Mouse (Mus musculus) erythroid progenitor cell, adult 5-6 weeks (primary cell): ENCODE measurements around the gene Fancd2os. TPM values are rescaled to one million over a fixed set of nuclear protein-coding genes. Genes with fewer than 3 reads are reported as not detected.

Experiments
- ATAC-seq: replicated peaks from 2 replicates; pipeline ENCODE4 v1.8.0; 2016; ENCODE audit warnings: moderate number of reproducible peaks, mild to moderate bottlenecking, moderate TSS enrichment, inconsistent platforms; ENCODE audit not compliant: poor library complexity, low FRiP score, severe bottlenecking
- total RNA-seq, 2 experiments: library from RNA; stranded (forward) in 1 of 2; stranded (reverse) in 1 of 2; fragments of 150-400 nt in 1 of 2; fragments of 186-747, 209-891 nt in 1 of 2; gene quantifications; 2 replicates each; pipeline versions ENCODE4 v1.2.3 to v1.2.4; 2015 to 2017; ENCODE audit warnings: low replicate concordance in 2 of 2

The Fancd2os gene
- total RNA-seq, 2 experiments from 2014 or later: not detected

- ATAC-seq: no peak
These were observed 8.8 kb upstream of the Fancd2os start for GRCm38 (mm10) chr6:113609293-113609692.

GRCm38 (mm10) chr6:113608871-113609270, 8.4 kb upstream of the Fancd2os start:
- no peak for ATAC-seq

GRCm38 (mm10) chr6:113605224-113605545, 4.7 kb upstream of the Fancd2os start:
- ATAC-seq: peak; percentile 28; the same call in 1 of the 2 replicates

GRCm38 (mm10) chr6:113604432-113605223, 4.1 kb upstream of the Fancd2os start, which contains the start of gene Brk1:
TSS of gene Brk1 (plus strand) at chr6:113604772.
- ATAC-seq: peak; percentile 92

GRCm38 (mm10) chr6:113603993-113604392, 3.5 kb upstream of the Fancd2os start:
- no peak for ATAC-seq

GRCm38 (mm10) chr6:113602821-113603220, 2.3 kb upstream of the Fancd2os start:
- no peak for ATAC-seq

GRCm38 (mm10) chr6:113599833-113600232, 682 bp downstream of the Fancd2os start:
- no peak for ATAC-seq

GRCm38 (mm10) chr6:113597945-113598344, 2.6 kb downstream of the Fancd2os start:
- no peak for ATAC-seq

GRCm38 (mm10) chr6:113592637-113593036, 7.9 kb downstream of the Fancd2os start:
- no peak for ATAC-seq

GRCm38 (mm10) chr6:113586466-113587183, 13.9 kb downstream of the Fancd2os start:
- ATAC-seq: no peak

- ATAC-seq: no peak
These were observed 15.4 kb downstream of the Fancd2os start for GRCm38 (mm10) chr6:113585065-113585464.

GRCm38 (mm10) chr6:113583023-113583422, 17.5 kb downstream of the Fancd2os start:
- ATAC-seq: no peak

GRCm38 (mm10) chr6:113579306-113579705, 21.2 kb downstream of the Fancd2os start:
- no peak for ATAC-seq

GRCm38 (mm10) chr6:113576044-113576443, 24.5 kb downstream of the Fancd2os start:
- no peak for ATAC-seq

- ATAC-seq: no peak
These were observed 36.0 kb downstream of the Fancd2os start for GRCm38 (mm10) chr6:113564557-113564956.

GRCm38 (mm10) chr6:113559736-113560135, 40.8 kb downstream of the Fancd2os start:
- ATAC-seq: no peak

Other genes starting within 250 kb of the Fancd2os start
- 1.7 and 6.8 TPM in 2 replicates for gene Tada3, start 222.8 kb downstream of the Fancd2os start, total RNA-seq (2015; ENCODE audit: low replicate concordance)
- gene Tada3, start 222.8 kb downstream of the Fancd2os start, total RNA-seq (2017; ENCODE audit: low replicate concordance): 9.9 and 10.9 TPM in 2 replicates
- gene Arpc4, start 222.6 kb downstream of the Fancd2os start, total RNA-seq (2015; ENCODE audit: low replicate concordance): 45.3 and 71.7 TPM in 2 replicates
- 33.7 and 71.5 TPM in 2 replicates for gene Arpc4, start 222.6 kb downstream of the Fancd2os start, total RNA-seq (2017; ENCODE audit: low replicate concordance)
- gene Ttll3, start 211.5 kb downstream of the Fancd2os start, total RNA-seq (2015; ENCODE audit: low replicate concordance): 0.72 TPM in 1 of 2 replicates, not detected in the other
- 1.7 and 4.0 TPM in 2 replicates for gene Ttll3, start 211.5 kb downstream of the Fancd2os start, total RNA-seq (2017; ENCODE audit: low replicate concordance)
- not detected in 2 replicates for gene Rpusd3, start 181.4 kb downstream of the Fancd2os start, total RNA-seq (2015; ENCODE audit: low replicate concordance)
- 1.4 and 2.1 TPM in 2 replicates for gene Rpusd3, start 181.4 kb downstream of the Fancd2os start, total RNA-seq (2017; ENCODE audit: low replicate concordance)
- not detected in 2 replicates for gene Cidec, start 165.0 kb downstream of the Fancd2os start, total RNA-seq (2015; ENCODE audit: low replicate concordance)
- not detected in 2 replicates for gene Cidec, start 165.0 kb downstream of the Fancd2os start, total RNA-seq (2017; ENCODE audit: low replicate concordance)
- 11.2 and 13.0 TPM in 2 replicates for gene Jagn1, start 158.1 kb downstream of the Fancd2os start, total RNA-seq (2015; ENCODE audit: low replicate concordance)
- 4.5 and 6.9 TPM in 2 replicates for gene Jagn1, start 158.1 kb downstream of the Fancd2os start, total RNA-seq (2017; ENCODE audit: low replicate concordance)
- gene Il17re, start 142.2 kb downstream of the Fancd2os start, total RNA-seq (2015; ENCODE audit: low replicate concordance): not detected in 2 replicates
- gene Il17re, start 142.2 kb downstream of the Fancd2os start, total RNA-seq (2017; ENCODE audit: low replicate concordance): not detected in 2 replicates
- not detected in 2 replicates for gene Il17rc, start 129.3 kb downstream of the Fancd2os start, total RNA-seq (2015; ENCODE audit: low replicate concordance)
- not detected in 2 replicates for gene Il17rc, start 129.3 kb downstream of the Fancd2os start, total RNA-seq (2017; ENCODE audit: low replicate concordance)
- not detected in 2 replicates for gene Creld1, start 117.4 kb downstream of the Fancd2os start, total RNA-seq (2015; ENCODE audit: low replicate concordance)
- gene Creld1, start 117.4 kb downstream of the Fancd2os start, total RNA-seq (2017; ENCODE audit: low replicate concordance): not detected in 2 replicates
- not detected in 2 replicates for gene Prrt3, start 98.8 kb downstream of the Fancd2os start, total RNA-seq (2015; ENCODE audit: low replicate concordance)
- gene Prrt3, start 98.8 kb downstream of the Fancd2os start, total RNA-seq (2017; ENCODE audit: low replicate concordance): not detected in 2 replicates
- 23.5 and 67.8 TPM in 2 replicates for gene Emc3, start 69.1 kb downstream of the Fancd2os start, total RNA-seq (2015; ENCODE audit: low replicate concordance)
- gene Emc3, start 69.1 kb downstream of the Fancd2os start, total RNA-seq (2017; ENCODE audit: low replicate concordance): 15.2 and 28.4 TPM in 2 replicates
- 33.9 and 57.8 TPM in 2 replicates for gene Fancd2, start 69.0 kb downstream of the Fancd2os start, total RNA-seq (2015; ENCODE audit: low replicate concordance)
- gene Fancd2, start 69.0 kb downstream of the Fancd2os start, total RNA-seq (2017; ENCODE audit: low replicate concordance): 28.6 and 48.3 TPM in 2 replicates
- 109 and 117 TPM in 2 replicates for gene Brk1, start 4.1 kb upstream of the Fancd2os start, total RNA-seq (2015; ENCODE audit: low replicate concordance)
- 41.2 and 42.5 TPM in 2 replicates for gene Brk1, start 4.1 kb upstream of the Fancd2os start, total RNA-seq (2017; ENCODE audit: low replicate concordance)
- 4.7 and 52.0 TPM in 2 replicates for gene Vhl, start 23.2 kb upstream of the Fancd2os start, total RNA-seq (2015; ENCODE audit: low replicate concordance)
- gene Vhl, start 23.2 kb upstream of the Fancd2os start, total RNA-seq (2017; ENCODE audit: low replicate concordance): 3.6 and 4.2 TPM in 2 replicates
- 7.2 and 23.1 TPM in 2 replicates for gene Irak2, start 37.8 kb upstream of the Fancd2os start, total RNA-seq (2015; ENCODE audit: low replicate concordance)
- gene Irak2, start 37.8 kb upstream of the Fancd2os start, total RNA-seq (2017; ENCODE audit: low replicate concordance): 34.8 and 64.6 TPM in 2 replicates
- 14.3 and 17.7 TPM in 2 replicates for gene Tatdn2, start 96.3 kb upstream of the Fancd2os start, total RNA-seq (2015; ENCODE audit: low replicate concordance)
- 44.0 and 55.7 TPM in 2 replicates for gene Tatdn2, start 96.3 kb upstream of the Fancd2os start, total RNA-seq (2017; ENCODE audit: low replicate concordance)
- 17.2 TPM in 1 of 2 replicates, not detected in the other for gene Ghrl, start 119.2 kb upstream of the Fancd2os start, total RNA-seq (2015; ENCODE audit: low replicate concordance)
- 1.5 and 13.5 TPM in 2 replicates for gene Ghrl, start 119.2 kb upstream of the Fancd2os start, total RNA-seq (2017; ENCODE audit: low replicate concordance)
- gene Sec13, start 140.0 kb upstream of the Fancd2os start, total RNA-seq (2015; ENCODE audit: low replicate concordance): 47.8 and 48.3 TPM in 2 replicates
- gene Sec13, start 140.0 kb upstream of the Fancd2os start, total RNA-seq (2017; ENCODE audit: low replicate concordance): 28.4 and 44.2 TPM in 2 replicates